Mouse (Mus musculus) stomach, postnatal 0 days (tissue): ENCODE data around the gene Olfr885. TPM values are rescaled to one million over a fixed set of nuclear protein-coding genes. Genes with fewer than 3 reads are reported as not detected.

ENCODE experiments used
- ATAC-seq: fragments of 200-750 bp; cut with Nextera tagmentation; 2 replicates; pipeline ENCODE4 v1.8.0; 2017; ENCODE audit not compliant: low FRiP score, low TSS enrichment
- DNase-seq: peaks from one replicate; pipeline ENCODE4 v3.0.0-alpha.2; 2016; ENCODE audit warnings: low spot score
- H3K27ac ChIP-seq: fragments of 300-500 bp; sonication (generic); replicated peaks from 2 replicates; pipeline ENCODE4 v1.5.1; 2014; ENCODE audit warnings: mild to moderate bottlenecking, control low read depth
- H3K27me3 ChIP-seq: fragments of 300-500 bp; sonication (generic); 2 replicates; pipeline ENCODE4 v1.6.1; 2014; ENCODE audit warnings: low read length; ENCODE audit not compliant: control insufficient read depth, insufficient read depth
- H3K36me3 ChIP-seq: fragments of 300-500 bp; sonication (generic); 2 replicates; pipeline ENCODE4 v1.6.1; 2014; ENCODE audit warnings: low read length, mixed read lengths; ENCODE audit not compliant: control insufficient read depth, insufficient read depth
- H3K4me1 ChIP-seq: fragments of 300-500 bp; sonication (generic); replicated peaks from 2 replicates; pipeline ENCODE4 v1.6.1; 2014; ENCODE audit warnings: antibody characterized with exemption; ENCODE audit not compliant: control insufficient read depth, insufficient read depth
- H3K4me2 ChIP-seq: fragments of 300-500 bp; sonication (generic); replicated peaks from 2 replicates; pipeline ENCODE4 v1.6.1; 2014; ENCODE audit warnings: low read depth, mild to moderate bottlenecking, control low read depth, moderate library complexity
- H3K4me3 ChIP-seq: fragments of 300-500 bp; sonication (generic); 2 replicates; pipeline ENCODE4 v1.5.1; 2014; ENCODE audit warnings: low read depth, low read length, control low read depth
- H3K9ac ChIP-seq: fragments of 300-500 bp; sonication (generic); 2 replicates; pipeline ENCODE4 v1.6.1; 2014; ENCODE audit warnings: mild to moderate bottlenecking, low read length, control low read depth, mixed read lengths
- H3K9me3 ChIP-seq: fragments of 300-500 bp; sonication (generic); 2 replicates; pipeline ENCODE4 v1.6.1; 2016; ENCODE audit warnings: low read length; ENCODE audit not compliant: control insufficient read depth
- CTCF ChIP-seq: IDR thresholded peaks from 2 replicates; pipeline ENCODE4 v1.5.1; 2016; ENCODE audit warnings: antibody characterized with exemption, low read depth, mild to moderate bottlenecking, moderate library complexity
- EP300 ChIP-seq: optimal IDR thresholded peaks from 2 replicates; pipeline ENCODE3; 2016; ENCODE audit warnings: antibody characterized with exemption
- WGBS: fragments of 180-500 bp; shearing (Covaris S2); extraction: QIAGEN DNeasy Blood & Tissue Kit; methylation state at CpG from one replicate; pipeline ENCODE4 v1.1.7; 2014; 5-methylcytosine and 5-hydroxymethylcytosine counted together
- polyA plus RNA-seq: library from polyadenylated mRNA; unstranded; fragments of >200 nt; fragmentation: Nextera tagmentation; extraction: Ambion mirVana; gene quantifications from 2 replicates; pipeline ENCODE4 v1.2.1, GENCODE M21; 2015

Gene Olfr885
- not detected in 2 replicates for polyA plus RNA-seq

DNA sequence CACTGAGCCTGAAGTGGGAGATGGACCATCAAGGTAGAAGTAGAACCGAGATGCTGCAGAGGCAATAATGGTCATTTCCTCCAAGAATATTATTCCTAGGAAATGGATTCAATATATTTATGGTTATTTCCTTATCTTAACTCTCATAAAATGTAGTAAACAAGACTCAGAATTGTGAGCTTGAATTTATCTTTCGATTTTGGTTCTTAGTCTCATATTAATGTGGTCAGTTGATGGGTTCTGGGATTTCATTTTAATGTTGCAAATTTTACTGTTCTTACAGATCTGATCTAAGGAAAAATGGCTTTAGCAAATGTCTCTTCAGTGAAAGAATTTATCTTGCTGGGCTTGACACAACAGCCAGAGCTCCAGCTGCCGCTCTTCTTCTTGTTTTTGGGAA, at the start of gene Olfr885:
TSS of gene Olfr885 (plus strand) at position 301 of the 400 bp plus-strand sequence.
- Histone ChIP-seq H3K4me2 (no peak within 1 kb of the TSS), H3K4me3 (no peak within 1 kb of the TSS), H3K27me3 (no peaks in the 10 kb centered on the region), H3K9ac (no peak within 1 kb of the TSS), H3K9me3 (no peaks in the 10 kb centered on the region), H3K4me1 (no peaks in the 10 kb centered on the region), H3K36me3 (no peaks in the 10 kb centered on the region), H3K27ac (no peak within 1 kb of the TSS)
- 85% methylated on average over 3 of the region's 3 CpGs for whole genome bisulfite sequencing
- DNase-seq (no peak), ATAC-seq (no peak)
- TF ChIP-seq CTCF, result no peak
- TF ChIP-seq EP300, result no peak

- Histone ChIP-seq H3K9ac (no peak within 1 kb of the TSS), H3K27me3 (no peaks in the 10 kb centered on the region), H3K4me1 (no peaks in the 10 kb centered on the region), H3K27ac (no peak within 1 kb of the TSS), H3K4me3 (no peak within 1 kb of the TSS), H3K9me3 (no peaks in the 10 kb centered on the region), H3K4me2 (no peak within 1 kb of the TSS), H3K36me3 (no peaks in the 10 kb centered on the region)
- TF ChIP-seq EP300, result no peak
- no peak for TF ChIP-seq CTCF
- 76% methylated on average over 1 of the region's 1 CpGs for WGBS
- ATAC-seq (no peak), DNase-seq (no peak)
Observed at GRCm38 (mm10) chr9:38025508-38025907, 35.6 kb upstream of the Olfr885 start, which contains the start of gene Olfr883. Gene Olfr883 (plus strand): TSS chr9:38025808.

- Histone ChIP-seq H3K4me2 (no peak within 1 kb of the TSS), H3K9me3 (no peaks in the 10 kb centered on the region), H3K4me1 (no peaks in the 10 kb centered on the region), H3K9ac (no peak within 1 kb of the TSS), H3K27ac (no peak within 1 kb of the TSS), H3K4me3 (no peak within 1 kb of the TSS), H3K27me3 (no peaks in the 10 kb centered on the region), H3K36me3 (no peaks in the 10 kb centered on the region)
- TF ChIP-seq EP300, result no peak
- no peak for DNase-seq
- ATAC-seq, result no peak
- WGBS, result 60% methylated on average over 1 of the region's 1 CpGs
Observed at GRCm38 (mm10) chr9:38046255-38046654, 14.9 kb upstream of the Olfr885 start, which contains the start of gene Olfr884. Gene Olfr884 (plus strand): TSS chr9:38046555.

DNA sequence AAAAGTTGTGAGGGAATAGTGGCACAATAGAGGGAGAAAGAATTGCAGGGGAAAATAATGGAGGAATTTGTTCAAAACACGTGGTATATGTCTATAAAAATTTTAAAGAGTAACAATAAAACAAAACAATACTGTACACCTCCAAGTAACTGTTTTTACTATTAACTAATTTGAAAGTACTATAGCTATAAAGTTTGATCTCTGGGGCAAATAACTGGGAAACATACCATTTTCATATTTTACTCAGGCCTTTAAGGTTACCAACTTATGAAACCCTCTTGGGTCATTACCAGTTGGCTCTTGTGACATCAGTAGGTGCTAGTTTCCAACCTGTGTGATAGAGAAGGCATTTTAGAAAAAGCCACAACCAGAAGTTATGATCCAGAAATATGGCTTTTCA, 22.6 kb downstream of the Olfr885 start, which contains the start of gene Olfr887:
TSS of gene Olfr887 (plus strand) at position 301 of the 400 bp plus-strand sequence.
- H3K36me3 ChIP-seq, result no peaks in the 10 kb centered on the region
- H3K27me3 ChIP-seq, result no peaks in the 10 kb centered on the region
- 75% methylated on average over 1 of the region's 1 CpGs for WGBS
- ATAC-seq (no peak), DNase-seq (no peak)
- H3K4me2 ChIP-seq, result no peak within 1 kb of the TSS
- no peak within 1 kb of the TSS for H3K9ac ChIP-seq
- no peaks in the 10 kb centered on the region for H3K4me1 ChIP-seq
- no peak within 1 kb of the TSS for H3K4me3 ChIP-seq
- TF ChIP-seq EP300 (no peak), CTCF (no peak)
- H3K9me3 ChIP-seq, result no peaks in the 10 kb centered on the region
- H3K27ac ChIP-seq, result no peak within 1 kb of the TSS

- DNase-seq (no peak), ATAC-seq (no peak)
- Histone ChIP-seq H3K36me3 (no peaks in the 10 kb centered on the region), H3K27ac (no peak within 1 kb of the TSS), H3K9me3 (no peaks in the 10 kb centered on the region), H3K9ac (no peak within 1 kb of the TSS), H3K4me1 (no peaks in the 10 kb centered on the region), H3K4me2 (no peak within 1 kb of the TSS), H3K4me3 (no peak within 1 kb of the TSS), H3K27me3 (no peaks in the 10 kb centered on the region)
- TF ChIP-seq EP300 (no peak), CTCF (no peak)
- 74% methylated on average over 1 of the region's 1 CpGs for WGBS
Observed at GRCm38 (mm10) chr9:38107828-38108227, 46.7 kb downstream of the Olfr885 start, which contains the start of gene Olfr888. Gene Olfr888 (plus strand): TSS chr9:38108128.

Other genes with a start within 250 kb of the Olfr885 start
- 0.04 TPM in 1 of 2 replicates, not detected in the other for gene Olfr877, start 207.1 kb upstream of the Olfr885 start, polyA plus RNA-seq
- 0.01 TPM in 1 of 2 replicates, not detected in the other for gene Olfr145, start 164.6 kb upstream of the Olfr885 start, polyA plus RNA-seq
- not detected in 2 replicates for gene Olfr878, start 143.5 kb upstream of the Olfr885 start, polyA plus RNA-seq
- not detected in 2 replicates for gene Olfr881, start 69.5 kb upstream of the Olfr885 start, polyA plus RNA-seq
- not detected in 2 replicates for gene Olfr883, start 35.5 kb upstream of the Olfr885 start, polyA plus RNA-seq
- gene Olfr884, start 14.8 kb upstream of the Olfr885 start, polyA plus RNA-seq, result not detected in 2 replicates
- gene Olfr887, start 22.8 kb downstream of the Olfr885 start, polyA plus RNA-seq, result not detected in 2 replicates
- gene Olfr888, start 46.8 kb downstream of the Olfr885 start, polyA plus RNA-seq, result not detected in 2 replicates
- 0.02 and 0.05 TPM in 2 replicates for gene Olfr889, start 53.9 kb downstream of the Olfr885 start, polyA plus RNA-seq
- 0.04 and 0.06 TPM in 2 replicates for gene Olfr890, start 81.2 kb downstream of the Olfr885 start, polyA plus RNA-seq
- not detected in 2 replicates for gene Olfr891, start 119.5 kb downstream of the Olfr885 start, polyA plus RNA-seq
- 0.06 and 0.11 TPM in 2 replicates for gene Olfr893, start 147.0 kb downstream of the Olfr885 start, polyA plus RNA-seq
- not detected in 2 replicates for gene Olfr894, start 156.7 kb downstream of the Olfr885 start, polyA plus RNA-seq
- gene Olfr143, start 191.5 kb downstream of the Olfr885 start, polyA plus RNA-seq, result not detected in 2 replicates
- not detected in 2 replicates for gene Olfr895, start 206.5 kb downstream of the Olfr885 start, polyA plus RNA-seq
- gene Olfr896-ps1, start 229.8 kb downstream of the Olfr885 start, polyA plus RNA-seq, result not detected in 2 replicates